Mouse (Mus musculus): ENCODE measurements around the gene Dner. TPM values are rescaled to one million over a fixed set of nuclear protein-coding genes. Genes with fewer than 3 reads are reported as not detected.

The Dner gene
- polyA plus RNA-seq, 1 experiment from 2014 or later, result 0.32 TPM

DNA sequence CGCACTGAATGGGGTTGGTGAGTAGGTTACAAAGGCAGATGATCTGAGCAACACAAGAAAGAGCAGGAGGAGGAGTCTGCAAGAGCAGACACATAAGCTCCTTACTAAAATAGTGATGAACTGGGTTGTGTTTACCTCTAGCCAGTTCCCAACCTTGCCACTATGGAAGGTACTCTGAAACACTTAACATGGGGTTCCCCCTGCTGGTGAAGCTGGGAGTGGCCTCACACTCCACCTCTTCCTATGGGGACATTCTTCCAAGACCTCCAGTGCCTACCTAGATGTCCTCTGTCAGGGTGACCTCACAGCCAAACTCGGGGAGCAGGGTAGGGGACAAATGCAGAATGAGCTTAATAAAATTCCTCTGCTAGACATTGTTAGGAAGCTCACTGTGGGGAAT is 114.2 kb downstream of the Dner start:
- Histone ChIP-seq H3K4me1 (replicated peaks; ENCODE audit: control insufficient read depth, insufficient read depth, low read length) (no peaks in the 10 kb centered on the region), H3K4me3 (ENCODE audit: low read depth, low read length) (no peak overlapping the region), H3K27ac (ENCODE audit: low read depth, low read length) (no peak overlapping the region), H3K9ac (ENCODE audit: low read depth, low read length) (no peak overlapping the region), H3K4me2 (no peak overlapping the region), H3K27me3 (replicated peaks; ENCODE audit: control insufficient read depth, insufficient read depth, low read length) (no peaks in the 10 kb centered on the region), H3K9me3 (ENCODE audit: control insufficient read depth, low read length) (no peaks in the 10 kb centered on the region), H3K36me3 (ENCODE audit: control insufficient read depth, insufficient read depth, low read length) (no peaks in the 10 kb centered on the region)
- 53% methylated on average over 2 of the region's 2 CpGs for WGBS
- ATAC-seq (replicated peaks; ENCODE audit: low FRiP score) (no peak; the same call in 1 of the 2 replicates), DNase-seq (ENCODE audit: low spot score) (no peak)

- Histone ChIP-seq H3K4me2 (no peak overlapping the region), H3K36me3 (ENCODE audit: control insufficient read depth, insufficient read depth, low read length) (no peaks in the 10 kb centered on the region), H3K27ac (ENCODE audit: low read depth, low read length) (no peak overlapping the region), H3K9me3 (ENCODE audit: control insufficient read depth, low read length) (no peaks in the 10 kb centered on the region), H3K4me1 (replicated peaks; ENCODE audit: control insufficient read depth, insufficient read depth, low read length) (no peaks in the 10 kb centered on the region), H3K4me3 (ENCODE audit: low read depth, low read length) (no peak overlapping the region), H3K9ac (ENCODE audit: low read depth, low read length) (no peak overlapping the region), H3K27me3 (replicated peaks; ENCODE audit: control insufficient read depth, insufficient read depth, low read length) (no peaks in the 10 kb centered on the region)
- DNase-seq (ENCODE audit: low spot score) (no peak), ATAC-seq (replicated peaks; ENCODE audit: low FRiP score) (no peak)
- 64% methylated on average over 8 of the region's 8 CpGs for WGBS
Measured at GRCm38 (mm10) chr1:84561841-84562240, 134.2 kb downstream of the Dner start.

DNA sequence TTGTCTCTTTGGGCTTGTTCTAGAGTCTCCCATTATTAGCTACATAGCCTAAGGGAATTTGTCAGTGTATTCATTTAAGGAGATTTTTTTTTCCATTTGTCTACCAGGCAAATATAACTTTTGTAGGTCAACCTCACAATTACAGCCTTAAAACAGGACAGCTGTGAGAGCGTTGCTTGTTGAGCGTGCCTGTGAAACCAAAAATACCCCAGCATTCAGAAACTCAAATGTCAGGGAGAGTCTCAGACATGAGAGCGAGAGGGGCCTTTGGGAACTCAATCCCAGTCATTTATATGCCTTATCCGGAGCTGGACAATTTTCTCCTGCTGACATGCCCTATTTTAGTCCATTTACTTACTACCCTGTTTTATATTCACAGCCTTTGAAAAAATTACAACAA is 134.6 kb downstream of the Dner start:
- Histone ChIP-seq H3K9me3 (ENCODE audit: control insufficient read depth, low read length) (no peaks in the 10 kb centered on the region), H3K36me3 (ENCODE audit: control insufficient read depth, insufficient read depth, low read length) (no peaks in the 10 kb centered on the region), H3K4me1 (replicated peaks; ENCODE audit: control insufficient read depth, insufficient read depth, low read length) (no peaks in the 10 kb centered on the region), H3K4me3 (ENCODE audit: low read depth, low read length) (no peak overlapping the region), H3K9ac (ENCODE audit: low read depth, low read length) (no peak overlapping the region), H3K27ac (ENCODE audit: low read depth, low read length) (no peak overlapping the region), H3K27me3 (replicated peaks; ENCODE audit: control insufficient read depth, insufficient read depth, low read length) (no peaks in the 10 kb centered on the region), H3K4me2 (no peak overlapping the region)
- DNase-seq (ENCODE audit: low spot score), result no peak
- 92% methylated on average over 4 of the region's 4 CpGs for WGBS
- ATAC-seq (replicated peaks; ENCODE audit: low FRiP score), result no peak

- no peak overlapping the region for H3K4me2 ChIP-seq
- H3K9me3 ChIP-seq (ENCODE audit: control insufficient read depth, low read length), result no peaks in the 10 kb centered on the region
- 81% methylated on average over 8 of the region's 8 CpGs for WGBS
- H3K27me3 ChIP-seq (replicated peaks; ENCODE audit: control insufficient read depth, insufficient read depth, low read length), result no peaks in the 10 kb centered on the region
- no peak overlapping the region for H3K9ac ChIP-seq (ENCODE audit: low read depth, low read length)
- no peak overlapping the region for H3K27ac ChIP-seq (ENCODE audit: low read depth, low read length)
- H3K36me3 ChIP-seq (ENCODE audit: control insufficient read depth, insufficient read depth, low read length), result no peaks in the 10 kb centered on the region
- ATAC-seq (replicated peaks; ENCODE audit: low FRiP score), result no peak
- no peak for DNase-seq (ENCODE audit: low spot score)
- H3K4me1 ChIP-seq (replicated peaks; ENCODE audit: control insufficient read depth, insufficient read depth, low read length), result no peaks in the 10 kb centered on the region
- no peak overlapping the region for H3K4me3 ChIP-seq (ENCODE audit: low read depth, low read length)
Measured at GRCm38 (mm10) chr1:84556546-84557511, 139.2 kb downstream of the Dner start.

DNA sequence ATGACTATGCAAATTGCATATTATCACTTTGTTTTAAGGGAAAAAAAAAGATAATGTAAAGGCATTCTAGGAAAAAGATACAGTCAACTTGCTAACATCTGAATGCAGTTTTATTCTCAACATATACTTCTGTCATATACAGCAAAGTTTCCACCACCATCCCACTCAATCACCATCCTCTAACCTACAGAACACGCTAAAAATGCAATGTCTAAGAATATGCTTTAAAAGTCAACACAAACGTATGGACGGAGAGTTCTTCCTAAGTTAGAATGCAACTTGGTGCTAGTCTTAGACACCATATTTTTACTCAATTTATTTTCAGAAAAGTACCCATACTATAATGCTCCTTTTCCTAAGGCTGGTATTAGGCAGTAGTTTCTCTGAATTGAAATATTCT is 144.0 kb downstream of the Dner start:
- Histone ChIP-seq H3K4me1 (replicated peaks; ENCODE audit: control insufficient read depth, insufficient read depth, low read length) (no peaks in the 10 kb centered on the region), H3K9me3 (ENCODE audit: control insufficient read depth, low read length) (no peaks in the 10 kb centered on the region), H3K27ac (ENCODE audit: low read depth, low read length) (no peak overlapping the region), H3K9ac (ENCODE audit: low read depth, low read length) (no peak overlapping the region), H3K27me3 (replicated peaks; ENCODE audit: control insufficient read depth, insufficient read depth, low read length) (no peaks in the 10 kb centered on the region), H3K4me3 (ENCODE audit: low read depth, low read length) (no peak overlapping the region), H3K4me2 (no peak overlapping the region), H3K36me3 (ENCODE audit: control insufficient read depth, insufficient read depth, low read length) (no peaks in the 10 kb centered on the region)
- DNase-seq (ENCODE audit: low spot score) (no peak), ATAC-seq (replicated peaks; ENCODE audit: low FRiP score) (no peak)
- WGBS, result 82% methylated on average over 3 of the region's 3 CpGs

DNA sequence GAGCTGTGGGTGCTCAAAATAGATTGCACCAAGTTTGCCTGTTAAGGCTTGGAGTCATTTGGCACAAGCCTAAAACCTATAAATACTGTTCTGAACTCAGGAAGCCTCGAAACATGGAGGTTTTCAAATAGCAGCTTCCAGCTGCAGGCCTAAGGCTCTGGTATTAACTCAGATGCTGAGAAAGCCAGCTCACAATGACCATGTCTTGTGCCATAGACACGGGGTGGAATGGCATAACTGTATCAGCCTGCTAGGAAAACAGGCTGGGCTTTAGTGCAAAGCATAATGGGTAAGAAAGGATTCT is 146.0 kb downstream of the Dner start:
- no peaks in the 10 kb centered on the region for H3K36me3 ChIP-seq (ENCODE audit: control insufficient read depth, insufficient read depth, low read length)
- H3K4me2 ChIP-seq, result no peak overlapping the region
- WGBS, result 61% methylated on average over 2 of the region's 2 CpGs
- H3K27ac ChIP-seq (ENCODE audit: low read depth, low read length), result no peak overlapping the region
- no peaks in the 10 kb centered on the region for H3K27me3 ChIP-seq (replicated peaks; ENCODE audit: control insufficient read depth, insufficient read depth, low read length)
- ATAC-seq (replicated peaks; ENCODE audit: low FRiP score) (no peak), DNase-seq (ENCODE audit: low spot score) (no peak)
- no peaks in the 10 kb centered on the region for H3K9me3 ChIP-seq (ENCODE audit: control insufficient read depth, low read length)
- no peak overlapping the region for H3K4me3 ChIP-seq (ENCODE audit: low read depth, low read length)
- no peaks in the 10 kb centered on the region for H3K4me1 ChIP-seq (replicated peaks; ENCODE audit: control insufficient read depth, insufficient read depth, low read length)
- H3K9ac ChIP-seq (ENCODE audit: low read depth, low read length), result no peak overlapping the region

GRCm38 (mm10) chr1:84549367-84550064 is 146.5 kb downstream of the Dner start:
- no peaks in the 10 kb centered on the region for H3K4me1 ChIP-seq (replicated peaks; ENCODE audit: control insufficient read depth, insufficient read depth, low read length)
- H3K4me2 ChIP-seq, result no peak overlapping the region
- no peaks in the 10 kb centered on the region for H3K36me3 ChIP-seq (ENCODE audit: control insufficient read depth, insufficient read depth, low read length)
- no peak for DNase-seq (ENCODE audit: low spot score)
- H3K4me3 ChIP-seq (ENCODE audit: low read depth, low read length), result no peak overlapping the region
- H3K9me3 ChIP-seq (ENCODE audit: control insufficient read depth, low read length), result no peaks in the 10 kb centered on the region
- H3K9ac ChIP-seq (ENCODE audit: low read depth, low read length), result no peak overlapping the region
- H3K27ac ChIP-seq (ENCODE audit: low read depth, low read length), result no peak overlapping the region
- H3K27me3 ChIP-seq (replicated peaks; ENCODE audit: control insufficient read depth, insufficient read depth, low read length), result no peaks in the 10 kb centered on the region
- no peak for ATAC-seq (replicated peaks; ENCODE audit: low FRiP score)
- 29% methylated on average over 2 of the region's 2 CpGs for WGBS

GRCm38 (mm10) chr1:84536069-84536468 is 160.0 kb downstream of the Dner start:
- ATAC-seq (replicated peaks; ENCODE audit: low FRiP score) (no peak), DNase-seq (ENCODE audit: low spot score) (no peak)
- Histone ChIP-seq H3K27me3 (replicated peaks; ENCODE audit: control insufficient read depth, insufficient read depth, low read length) (no peaks in the 10 kb centered on the region), H3K4me3 (ENCODE audit: low read depth, low read length) (no peak overlapping the region), H3K36me3 (ENCODE audit: control insufficient read depth, insufficient read depth, low read length) (no peaks in the 10 kb centered on the region), H3K9me3 (ENCODE audit: control insufficient read depth, low read length) (no peaks in the 10 kb centered on the region), H3K27ac (ENCODE audit: low read depth, low read length) (no peak overlapping the region), H3K4me1 (replicated peaks; ENCODE audit: control insufficient read depth, insufficient read depth, low read length) (no peaks in the 10 kb centered on the region), H3K4me2 (no peak overlapping the region), H3K9ac (ENCODE audit: low read depth, low read length) (no peak overlapping the region)
- WGBS, result 62% methylated on average over 4 of the region's 4 CpGs

DNA sequence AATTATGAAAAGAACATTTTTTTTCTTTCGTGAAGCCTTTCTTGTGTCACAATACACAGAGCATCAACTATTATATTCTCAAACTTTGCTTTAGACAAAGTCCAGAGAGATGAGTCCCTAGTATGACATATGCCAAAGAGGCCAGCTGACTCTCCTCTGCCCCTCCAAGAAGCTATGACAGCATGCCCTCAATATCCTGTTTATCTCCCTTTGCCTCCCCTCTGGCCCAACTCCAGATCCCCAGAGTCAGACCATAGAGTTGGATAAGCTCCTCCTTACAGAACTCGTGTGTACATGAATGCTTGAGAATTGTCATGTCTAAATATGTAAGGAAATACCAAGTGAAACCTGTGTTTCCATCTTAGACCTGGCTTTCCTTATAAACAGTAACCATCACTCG is 170.5 kb downstream of the Dner start:
- 67% methylated on average over 3 of the region's 3 CpGs for WGBS

More for the DNA sequence above, 170.5 kb downstream of the Dner start:
- no peak overlapping the region for H3K9ac ChIP-seq (ENCODE audit: low read depth, low read length)
- H3K9me3 ChIP-seq (ENCODE audit: control insufficient read depth, low read length), result no peaks in the 10 kb centered on the region
- H3K36me3 ChIP-seq (ENCODE audit: control insufficient read depth, insufficient read depth, low read length), result no peaks in the 10 kb centered on the region
- H3K4me3 ChIP-seq (ENCODE audit: low read depth, low read length), result no peak overlapping the region
- no peak overlapping the region for H3K27ac ChIP-seq (ENCODE audit: low read depth, low read length)
- DNase-seq (ENCODE audit: low spot score), result no peak
- H3K27me3 ChIP-seq (replicated peaks; ENCODE audit: control insufficient read depth, insufficient read depth, low read length), result no peaks in the 10 kb centered on the region
- ATAC-seq (replicated peaks; ENCODE audit: low FRiP score), result no peak
- H3K4me2 ChIP-seq, result no peak overlapping the region
- no peaks in the 10 kb centered on the region for H3K4me1 ChIP-seq (replicated peaks; ENCODE audit: control insufficient read depth, insufficient read depth, low read length)

Measured in liver, embryonic 11.5 days (tissue).